Mouse (Mus musculus): ENCODE data around the gene Trpv2. TPM values are rescaled to one million over a fixed set of nuclear protein-coding genes. Genes with fewer than 3 reads are reported as not detected.

The Trpv2 gene
- polyA plus RNA-seq, 1 experiment from 2014 or later, result 5.5 TPM

DNA sequence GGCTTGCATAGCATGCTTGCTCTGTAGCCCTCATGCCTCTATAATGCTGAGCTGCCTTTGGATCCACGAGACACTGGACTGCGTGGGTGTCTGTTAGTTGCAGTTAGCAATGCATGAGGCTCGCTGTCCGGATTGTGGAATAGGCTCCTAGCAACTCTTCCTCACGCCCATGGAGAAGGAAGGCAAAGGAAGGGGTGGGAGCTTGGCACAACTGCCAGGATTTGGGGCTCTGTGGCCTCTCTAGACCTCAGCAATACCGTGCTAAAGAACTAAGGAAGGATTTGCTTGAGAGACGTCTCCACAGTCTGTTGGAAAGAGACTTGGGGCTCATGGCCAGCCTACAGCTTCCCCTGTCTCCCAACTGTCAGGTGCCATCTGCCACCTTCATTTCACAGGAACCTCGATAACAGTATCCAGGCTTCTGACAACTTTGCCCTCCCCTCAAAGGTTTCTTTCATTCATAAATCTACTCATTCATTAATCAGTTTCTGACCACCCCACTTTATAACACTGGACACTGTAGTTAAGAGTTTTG, 40.7 kb downstream of the Trpv2 start:
- no peak overlapping the region for H3K9ac ChIP-seq
- no peak for ATAC-seq (ENCODE audit: insufficient read depth)
- no peaks in the 10 kb centered on the region for H3K9me3 ChIP-seq (replicated peaks)
- no peaks in the 10 kb centered on the region for H3K36me3 ChIP-seq (replicated peaks)
- H3K27me3 ChIP-seq, result no peaks in the 10 kb centered on the region
- 72% methylated on average over 8 of the region's 8 CpGs for WGBS (ENCODE audit: insufficient replicate concordance)
- no peak overlapping the region for H3K4me2 ChIP-seq
- no peak overlapping the region for H3K27ac ChIP-seq (replicated peaks)
- peaks cover 4% of the 10 kb centered on the region for H3K4me1 ChIP-seq (replicated peaks)
- H3K4me3 ChIP-seq (replicated peaks), result no peak overlapping the region

DNA sequence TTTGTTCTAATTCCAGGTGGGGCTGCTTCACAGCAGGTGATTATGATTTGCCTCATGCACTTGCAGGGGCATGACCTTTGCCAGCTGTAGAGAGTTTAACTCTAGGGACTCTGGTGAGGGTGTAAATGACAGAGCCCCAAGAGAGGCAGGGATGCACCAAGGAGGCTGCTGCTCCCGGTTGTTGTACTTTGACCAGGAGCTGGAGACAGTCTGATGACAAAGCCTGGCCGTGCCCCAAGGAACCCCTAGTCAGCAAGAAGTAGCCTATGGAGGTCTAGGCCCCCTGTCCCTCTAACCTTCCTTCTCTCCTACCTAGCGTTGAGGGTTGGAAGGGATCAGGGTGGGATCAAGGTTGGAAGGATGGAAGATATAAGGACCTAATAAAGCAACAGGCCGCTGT, 41.2 kb downstream of the Trpv2 start:
- Histone ChIP-seq H3K4me2 (no peak overlapping the region), H3K4me3 (replicated peaks) (no peak overlapping the region), H3K27me3 (no peaks in the 10 kb centered on the region), H3K4me1 (replicated peaks) (peaks cover 4% of the 10 kb centered on the region), H3K9ac (no peak overlapping the region), H3K27ac (replicated peaks) (no peak overlapping the region), H3K9me3 (replicated peaks) (no peaks in the 10 kb centered on the region), H3K36me3 (replicated peaks) (no peaks in the 10 kb centered on the region)
- no peak for ATAC-seq (ENCODE audit: insufficient read depth)
- 73% methylated on average over 4 of the region's 4 CpGs for WGBS (ENCODE audit: insufficient replicate concordance)

DNA sequence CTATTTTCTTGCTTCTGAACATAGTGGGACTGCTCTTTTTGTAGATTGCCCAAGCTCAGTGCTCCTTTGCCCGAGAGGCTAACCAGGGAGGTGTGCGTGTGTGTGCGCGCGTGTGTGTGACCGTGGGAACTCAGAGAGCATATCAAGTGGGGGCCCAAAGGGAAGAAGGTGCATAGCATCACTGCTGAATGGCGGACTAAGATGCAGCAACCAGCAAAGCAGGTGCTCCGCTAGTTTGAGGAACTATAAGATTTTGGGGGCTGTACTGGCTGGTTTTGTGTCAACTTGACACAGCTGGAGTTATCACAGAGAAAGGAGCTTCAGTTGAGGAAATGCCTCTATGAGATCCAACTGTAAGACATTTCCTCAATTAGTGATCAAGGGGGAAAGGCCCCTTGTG, 46.8 kb downstream of the Trpv2 start:
- H3K27ac ChIP-seq (replicated peaks), result no peak overlapping the region
- no peak overlapping the region for H3K4me2 ChIP-seq
- no peak for ATAC-seq (ENCODE audit: insufficient read depth)
- H3K9me3 ChIP-seq (replicated peaks), result no peaks in the 10 kb centered on the region
- no peaks in the 10 kb centered on the region for H3K36me3 ChIP-seq (replicated peaks)
- no peaks in the 10 kb centered on the region for H3K27me3 ChIP-seq
- H3K9ac ChIP-seq, result no peak overlapping the region
- peaks cover 21% of the 10 kb centered on the region for H3K4me1 ChIP-seq (replicated peaks)
- 58% methylated on average over 8 of the region's 8 CpGs for WGBS (ENCODE audit: insufficient replicate concordance)
- H3K4me3 ChIP-seq (replicated peaks), result no peak overlapping the region

DNA sequence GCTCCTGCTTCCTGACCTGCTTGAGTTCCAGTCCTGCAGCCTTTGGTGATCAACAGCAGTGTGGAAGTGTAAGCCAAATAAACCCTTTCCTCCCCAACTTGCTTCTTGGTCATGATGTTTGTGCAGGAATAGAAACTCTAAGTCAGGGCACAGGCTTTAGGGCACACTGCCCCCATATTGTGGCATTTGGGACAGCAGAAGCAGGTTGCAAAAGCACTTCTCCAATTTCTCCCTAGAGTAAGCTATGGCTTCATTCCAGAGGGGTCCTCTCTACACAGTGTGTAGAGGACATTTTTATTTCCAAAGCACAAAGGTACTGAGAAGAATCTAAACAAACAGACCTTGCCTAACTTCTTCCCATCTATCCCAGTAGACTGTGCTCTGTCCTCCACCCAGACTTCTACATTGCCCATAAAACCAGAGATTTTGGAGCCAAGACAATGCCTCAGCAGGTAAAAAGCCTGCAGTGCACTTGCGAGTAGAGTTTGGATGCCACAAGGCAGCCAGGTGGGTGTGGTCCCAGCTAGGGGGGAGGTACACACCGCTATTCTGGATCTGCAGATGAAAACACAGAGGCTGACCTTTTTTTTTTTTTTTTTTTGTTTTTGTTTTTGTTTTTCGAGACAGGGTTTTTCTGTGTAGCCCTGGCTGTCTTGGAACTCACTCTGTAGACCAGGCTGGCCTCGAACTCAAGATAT, 47.4 kb downstream of the Trpv2 start:
- no peak overlapping the region for H3K4me3 ChIP-seq (replicated peaks)
- peaks cover 21% of the 10 kb centered on the region for H3K4me1 ChIP-seq (replicated peaks)
- H3K27me3 ChIP-seq, result no peaks in the 10 kb centered on the region
- H3K9ac ChIP-seq, result no peak overlapping the region
- 63% methylated on average over 4 of the region's 4 CpGs for WGBS (ENCODE audit: insufficient replicate concordance)
- no peak overlapping the region for H3K4me2 ChIP-seq
- H3K27ac ChIP-seq (replicated peaks), result no peak overlapping the region
- H3K36me3 ChIP-seq (replicated peaks), result no peaks in the 10 kb centered on the region
- no peaks in the 10 kb centered on the region for H3K9me3 ChIP-seq (replicated peaks)
- ATAC-seq (ENCODE audit: insufficient read depth), result no peak

DNA sequence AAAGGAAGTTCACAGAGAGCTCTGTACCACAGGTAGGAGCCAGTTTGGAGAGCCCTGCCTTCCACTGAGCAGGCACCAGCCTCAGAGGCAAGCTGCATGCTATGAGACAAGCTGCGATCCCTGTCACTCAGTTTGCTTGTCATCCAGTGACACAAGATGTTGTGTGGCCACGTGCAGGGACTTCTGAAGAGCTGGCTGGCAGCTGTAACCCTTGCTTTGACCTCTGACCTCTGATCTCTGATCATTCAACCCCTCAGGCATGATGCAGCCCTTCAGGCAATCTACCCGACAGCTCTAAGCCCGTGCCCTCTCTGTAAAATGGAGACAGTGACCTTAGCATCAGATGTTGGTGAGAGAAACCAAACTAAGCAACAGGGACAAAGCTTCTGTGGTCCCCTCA, 48.6 kb downstream of the Trpv2 start:
- Histone ChIP-seq H3K4me3 (replicated peaks) (no peak overlapping the region), H3K27ac (replicated peaks) (no peak overlapping the region), H3K36me3 (replicated peaks) (no peaks in the 10 kb centered on the region), H3K9me3 (replicated peaks) (no peaks in the 10 kb centered on the region), H3K9ac (no peak overlapping the region), H3K4me1 (replicated peaks) (peaks cover 21% of the 10 kb centered on the region), H3K4me2 (no peak overlapping the region), H3K27me3 (no peaks in the 10 kb centered on the region)
- no peak for ATAC-seq (ENCODE audit: insufficient read depth)
- WGBS (ENCODE audit: insufficient replicate concordance), result 54% methylated on average over 4 of the region's 4 CpGs

DNA sequence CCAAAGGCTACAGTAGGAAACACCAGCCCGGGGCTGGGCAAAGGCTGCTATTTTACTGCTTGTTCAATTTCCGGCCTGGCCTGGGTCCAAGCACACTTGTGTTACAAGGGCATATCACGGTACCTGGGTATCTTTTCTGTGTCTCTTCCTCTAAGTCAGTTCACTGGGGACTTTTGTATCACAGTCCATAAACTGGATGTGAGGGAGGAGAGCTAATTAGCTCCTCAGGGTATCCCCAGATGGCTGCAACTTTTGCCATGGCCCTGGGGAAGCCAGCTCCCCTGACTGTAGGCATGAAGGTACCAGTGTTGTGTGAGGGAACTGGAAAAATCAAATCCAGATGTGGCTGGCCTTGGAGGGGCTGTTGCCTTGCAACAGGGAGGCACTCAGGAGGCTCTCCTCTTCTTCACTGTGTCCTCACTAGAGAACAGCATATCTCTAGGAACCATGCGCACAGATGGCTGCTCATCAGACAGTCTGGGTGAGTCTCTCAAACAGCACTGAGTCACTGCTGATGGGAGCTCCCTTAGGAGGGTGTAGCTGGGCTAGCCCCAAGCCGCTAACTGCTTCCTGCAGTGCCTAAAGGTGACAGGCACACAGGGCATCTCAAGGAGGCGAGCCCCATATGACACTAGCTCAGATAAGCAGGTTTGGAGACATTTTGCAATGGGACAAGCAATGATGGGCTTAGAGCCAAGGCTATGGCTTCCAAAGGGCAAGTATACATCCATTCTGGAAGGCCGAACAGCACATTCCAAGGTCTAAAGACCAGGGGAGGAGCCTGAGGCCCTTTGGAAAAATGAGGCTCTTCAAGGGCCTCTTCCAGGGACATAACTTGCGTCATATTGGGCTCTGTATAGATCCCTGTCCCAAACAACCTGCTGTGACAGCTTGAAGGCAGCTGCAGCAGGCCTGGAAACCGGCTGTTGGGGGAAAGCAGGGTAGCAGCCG, 50.3 kb downstream of the Trpv2 start:
- Histone ChIP-seq H3K4me2 (no peak overlapping the region; the same call in 1 of the 2 replicates), H3K9ac (no peak overlapping the region), H3K36me3 (replicated peaks) (no peaks in the 10 kb centered on the region), H3K4me3 (replicated peaks) (no peak overlapping the region), H3K27ac (replicated peaks) (peak overlapping the region; percentile 33; the same call in 1 of the 2 replicates), H3K4me1 (replicated peaks) (peaks cover 32% of the 10 kb centered on the region), H3K9me3 (replicated peaks) (no peaks in the 10 kb centered on the region), H3K27me3 (no peaks in the 10 kb centered on the region)
- WGBS (ENCODE audit: insufficient replicate concordance), result 30% methylated on average over 10 of the region's 10 CpGs
- peak; percentile 67 for ATAC-seq (ENCODE audit: insufficient read depth)

DNA sequence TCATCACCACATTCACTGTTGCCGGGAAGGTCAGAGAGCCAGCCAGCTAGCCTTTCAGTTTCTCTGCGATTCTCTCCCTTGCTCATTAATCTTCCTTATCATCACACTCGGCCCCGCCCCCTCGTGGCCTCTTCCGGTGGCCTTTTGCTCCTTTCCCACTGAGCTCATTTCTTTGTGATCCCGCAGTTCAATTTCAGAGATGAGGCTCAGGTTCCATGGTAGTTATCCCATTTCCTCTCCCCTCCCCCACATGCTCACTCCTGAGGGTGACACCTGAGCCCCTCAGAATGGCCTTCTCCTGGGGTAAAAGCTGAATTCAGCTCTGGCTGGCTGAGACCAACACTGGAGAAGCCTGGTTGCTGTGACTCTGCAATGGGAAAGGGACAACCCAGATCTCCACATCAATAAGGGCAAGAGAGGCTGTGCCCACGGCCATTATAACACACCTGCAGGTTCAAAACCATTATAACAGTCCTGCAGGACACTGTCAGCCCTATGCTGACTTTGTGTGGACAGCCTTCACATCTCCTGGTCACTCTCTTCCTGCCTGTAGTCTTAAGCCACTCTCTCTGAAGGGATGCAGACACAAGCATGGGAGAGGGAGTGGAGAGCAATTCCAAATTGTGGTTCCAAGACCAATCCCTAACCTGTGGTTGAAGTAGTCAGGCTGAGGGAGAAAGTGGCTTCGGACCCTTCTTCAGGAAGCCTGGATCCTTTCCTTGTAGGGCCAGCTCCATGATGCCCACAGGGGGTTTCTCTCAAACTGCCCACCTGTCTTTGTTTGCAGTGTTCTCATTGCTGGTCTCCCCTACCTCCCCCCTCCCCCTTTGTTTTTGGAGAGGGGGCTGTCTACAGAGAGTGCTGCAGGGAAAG, 55.3 kb downstream of the Trpv2 start:
- H3K36me3 ChIP-seq (replicated peaks), result no peaks in the 10 kb centered on the region
- WGBS (ENCODE audit: insufficient replicate concordance), result 6% methylated on average over 9 of the region's 9 CpGs
- H3K9me3 ChIP-seq (replicated peaks), result no peaks in the 10 kb centered on the region
- no peaks in the 10 kb centered on the region for H3K27me3 ChIP-seq
- H3K4me2 ChIP-seq, result peak overlapping the region; percentile 39
- H3K27ac ChIP-seq (replicated peaks), result no peak overlapping the region
- H3K4me3 ChIP-seq (replicated peaks), result no peak overlapping the region
- ATAC-seq (ENCODE audit: insufficient read depth), result no peak
- no peak overlapping the region for H3K9ac ChIP-seq
- peaks cover 32% of the 10 kb centered on the region for H3K4me1 ChIP-seq (replicated peaks)

DNA sequence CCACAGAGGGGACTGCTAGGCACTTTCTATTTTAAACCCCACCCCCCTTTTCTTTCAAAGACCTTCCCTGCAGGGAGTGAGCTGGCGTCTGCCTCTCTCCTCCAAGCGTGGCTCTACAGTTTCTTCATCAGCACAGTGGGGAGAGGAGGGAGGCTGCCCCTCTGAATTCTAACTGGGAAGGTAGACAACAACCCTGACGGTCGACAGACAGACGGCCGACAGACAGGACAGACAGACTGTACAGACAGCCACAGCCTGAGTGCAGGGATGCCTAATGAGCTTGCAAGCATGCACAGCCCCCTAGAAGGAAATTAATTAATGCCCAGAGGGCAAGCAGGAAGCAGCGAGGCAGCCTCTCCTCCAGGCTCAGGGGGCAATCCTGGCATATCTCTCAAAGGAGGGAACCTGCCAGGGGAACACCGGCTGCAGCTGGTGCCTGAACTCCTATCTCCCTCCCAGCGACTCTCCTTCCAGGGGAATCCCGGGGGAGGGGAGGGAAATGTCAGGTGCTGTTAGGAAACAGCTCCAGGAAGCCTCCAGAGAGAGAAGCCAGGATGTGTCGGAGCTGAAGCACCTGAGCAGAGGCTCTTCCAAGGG, 56.0 kb downstream of the Trpv2 start:
- Histone ChIP-seq H3K27me3 (no peaks in the 10 kb centered on the region), H3K27ac (replicated peaks) (no peak overlapping the region), H3K4me3 (replicated peaks) (no peak overlapping the region), H3K9ac (no peak overlapping the region), H3K4me1 (replicated peaks) (peaks cover 25% of the 10 kb centered on the region), H3K36me3 (replicated peaks) (no peaks in the 10 kb centered on the region), H3K4me2 (no peak overlapping the region), H3K9me3 (replicated peaks) (no peaks in the 10 kb centered on the region)
- ATAC-seq (ENCODE audit: insufficient read depth), result no peak
- 15% methylated on average over 11 of the region's 11 CpGs for WGBS (ENCODE audit: insufficient replicate concordance)

DNA sequence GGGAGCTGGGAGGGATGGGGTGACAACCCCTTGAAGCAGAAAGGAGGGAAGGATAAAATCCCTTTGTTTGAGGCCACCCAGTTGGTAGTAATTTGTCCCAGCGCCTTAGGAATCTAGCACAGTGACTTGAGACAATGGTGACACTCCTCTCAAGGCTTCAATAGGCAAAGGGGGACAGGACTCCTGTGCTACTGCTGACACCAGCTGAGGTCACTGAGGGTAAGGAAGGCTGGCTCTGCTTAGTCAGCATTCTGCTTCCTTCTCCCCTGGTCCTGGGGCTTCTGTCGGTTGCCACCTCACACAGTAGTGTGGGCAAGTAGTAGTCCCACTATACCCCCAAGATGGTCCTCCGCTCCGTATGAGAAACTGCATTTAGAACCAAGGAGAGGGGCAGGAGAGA, 56.9 kb downstream of the Trpv2 start:
- Histone ChIP-seq H3K9me3 (replicated peaks) (no peaks in the 10 kb centered on the region), H3K4me3 (replicated peaks) (no peak overlapping the region), H3K4me2 (no peak overlapping the region), H3K36me3 (replicated peaks) (no peaks in the 10 kb centered on the region), H3K9ac (no peak overlapping the region), H3K4me1 (replicated peaks) (peaks cover 23% of the 10 kb centered on the region), H3K27ac (replicated peaks) (no peak overlapping the region), H3K27me3 (no peaks in the 10 kb centered on the region)
- ATAC-seq (ENCODE audit: insufficient read depth), result no peak
- 52% methylated on average over 4 of the region's 4 CpGs for WGBS (ENCODE audit: insufficient replicate concordance)

DNA sequence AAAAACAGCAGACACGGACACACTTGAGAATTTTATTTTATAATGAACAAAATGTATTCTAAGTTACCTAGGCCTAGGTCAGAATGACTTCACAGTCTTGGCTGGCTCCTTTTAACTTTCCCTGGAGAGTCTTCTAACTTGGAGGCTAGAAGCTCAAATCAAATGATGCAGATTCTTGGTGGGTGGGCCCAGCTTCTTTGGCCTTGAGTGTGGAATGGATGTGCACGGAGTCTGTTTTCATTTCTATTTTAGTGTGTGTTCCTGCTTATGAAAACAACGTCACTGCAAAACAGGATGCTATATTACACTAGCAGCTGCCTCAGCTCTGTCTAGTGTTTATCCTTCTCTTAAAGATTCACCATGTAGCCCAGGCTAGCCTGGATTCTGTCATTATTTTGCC, 61.1 kb downstream of the Trpv2 start:
- no peaks in the 10 kb centered on the region for H3K27me3 ChIP-seq
- no peak overlapping the region for H3K27ac ChIP-seq (replicated peaks)
- H3K4me1 ChIP-seq (replicated peaks), result peaks cover 4% of the 10 kb centered on the region
- H3K9ac ChIP-seq, result no peak overlapping the region
- H3K4me3 ChIP-seq (replicated peaks), result no peak overlapping the region
- H3K4me2 ChIP-seq, result no peak overlapping the region
- no peaks in the 10 kb centered on the region for H3K36me3 ChIP-seq (replicated peaks)
- ATAC-seq (ENCODE audit: insufficient read depth), result no peak
- 62% methylated on average over 3 of the region's 3 CpGs for WGBS (ENCODE audit: insufficient replicate concordance)
- no peaks in the 10 kb centered on the region for H3K9me3 ChIP-seq (replicated peaks)
